Mouse (Mus musculus) ovary, postnatal 36 days (tissue): ENCODE measurements around the gene Ubac2.

Experiments
- DNase-seq: peaks from one replicate; pipeline ENCODE4 v3.0.0; 2022; ENCODE audit warnings: low spot score, mixed read lengths

Gene Ubac2

DNA sequence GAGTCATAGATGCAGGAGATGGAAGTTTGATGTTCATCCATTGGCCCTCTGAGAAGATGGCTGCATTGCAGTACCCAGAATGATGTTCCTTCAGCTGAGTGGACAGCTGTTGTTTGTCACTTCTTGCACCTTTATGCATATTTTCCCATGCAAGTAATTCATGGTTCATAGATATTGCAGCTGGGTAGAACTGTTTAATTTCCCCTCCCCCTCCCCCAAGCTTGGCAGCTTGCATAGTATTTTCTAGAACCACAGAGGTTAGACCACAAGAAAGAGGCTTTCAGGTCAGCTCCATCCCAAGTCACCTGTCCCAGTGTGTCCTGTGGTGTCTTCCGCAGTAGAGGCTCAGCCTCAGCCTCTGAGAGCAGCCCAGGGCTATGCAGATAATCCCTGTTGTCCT, 92.0 kb downstream of the Ubac2 start:
- DNase-seq, result no peak

DNA sequence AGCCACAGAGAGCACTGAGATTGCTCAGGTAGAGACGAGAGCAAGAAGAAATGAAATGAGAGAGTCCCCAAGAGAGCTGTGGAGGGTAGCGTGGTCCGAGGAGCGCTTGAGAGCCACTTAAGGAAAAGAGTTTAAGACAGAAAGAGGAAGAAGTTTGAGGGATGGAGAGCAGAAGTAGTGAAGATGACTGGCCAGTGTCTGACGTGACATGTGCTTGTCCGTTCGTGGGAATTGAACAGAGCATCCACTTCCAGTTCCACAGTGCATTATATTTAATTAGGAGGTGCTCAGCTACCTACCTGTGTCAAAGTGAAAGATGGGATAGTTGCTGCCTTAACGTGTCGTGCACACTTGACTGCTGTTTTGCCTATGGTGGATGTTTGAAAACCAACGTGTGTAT, 94.7 kb downstream of the Ubac2 start:
- no peak for DNase-seq

DNA sequence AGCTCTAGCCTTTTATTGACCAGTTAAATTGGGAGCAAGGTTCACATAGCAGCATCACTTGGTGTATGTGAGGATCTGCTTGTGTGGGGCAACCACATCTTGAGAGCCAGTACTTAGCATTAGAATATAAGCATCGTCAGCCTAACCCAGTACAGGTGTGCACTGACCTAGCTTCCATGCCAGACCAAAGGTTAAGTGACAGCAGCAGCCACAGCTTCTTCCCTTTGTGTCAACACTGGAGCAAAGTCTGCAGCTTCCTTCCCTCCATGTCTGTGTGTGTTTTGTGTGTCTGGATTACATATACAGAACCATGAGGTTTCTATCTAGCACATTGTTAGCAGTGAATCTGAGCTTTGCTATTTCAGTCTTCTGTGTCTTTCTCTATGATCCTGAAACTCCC, 103.1 kb downstream of the Ubac2 start:
- no peak for DNase-seq

DNA sequence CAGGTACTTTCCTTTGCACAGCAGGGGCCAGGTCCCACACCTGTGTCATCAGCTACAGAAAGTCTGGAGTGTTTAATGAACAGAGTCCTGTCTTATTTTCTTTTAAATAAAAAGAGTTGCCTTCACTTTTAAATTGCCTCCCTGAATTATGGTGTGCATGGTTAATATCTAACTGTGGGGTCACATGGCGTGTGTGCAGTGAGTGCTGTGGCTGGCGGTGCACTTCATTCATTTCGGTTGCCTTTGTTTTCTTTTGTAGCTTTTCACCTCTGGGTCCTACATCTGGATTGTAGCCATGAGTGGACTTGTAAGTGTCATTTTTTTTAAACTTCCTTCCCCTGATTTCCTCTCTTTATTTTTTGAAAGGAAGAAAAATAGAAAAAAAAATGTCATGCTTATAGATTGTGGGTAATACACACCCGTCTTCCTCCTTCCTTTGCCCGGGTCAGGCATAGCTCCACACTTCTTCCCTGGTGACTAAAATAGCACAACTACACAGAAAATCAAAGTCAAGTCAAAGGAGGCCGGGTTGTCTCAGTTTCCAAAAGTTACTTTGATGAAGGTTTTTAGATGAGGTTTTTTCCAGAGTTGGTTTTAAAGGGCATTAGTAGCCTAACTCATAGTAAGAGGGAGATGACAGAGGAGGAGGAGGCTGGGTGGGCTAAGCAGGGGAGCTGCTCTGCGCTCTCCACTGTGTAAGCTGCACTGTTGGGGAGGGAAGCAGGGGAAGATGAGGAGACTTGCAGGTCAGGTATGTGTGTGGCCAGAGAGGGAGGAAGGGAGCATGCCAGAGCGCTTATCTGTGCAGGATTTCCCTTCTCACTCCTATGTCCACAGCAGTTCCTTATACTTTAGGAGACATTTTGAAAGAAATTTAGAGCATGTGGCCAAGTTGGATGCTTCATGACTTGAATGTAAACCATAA, 104.9 kb downstream of the Ubac2 start:
- DNase-seq, result no peak

DNA sequence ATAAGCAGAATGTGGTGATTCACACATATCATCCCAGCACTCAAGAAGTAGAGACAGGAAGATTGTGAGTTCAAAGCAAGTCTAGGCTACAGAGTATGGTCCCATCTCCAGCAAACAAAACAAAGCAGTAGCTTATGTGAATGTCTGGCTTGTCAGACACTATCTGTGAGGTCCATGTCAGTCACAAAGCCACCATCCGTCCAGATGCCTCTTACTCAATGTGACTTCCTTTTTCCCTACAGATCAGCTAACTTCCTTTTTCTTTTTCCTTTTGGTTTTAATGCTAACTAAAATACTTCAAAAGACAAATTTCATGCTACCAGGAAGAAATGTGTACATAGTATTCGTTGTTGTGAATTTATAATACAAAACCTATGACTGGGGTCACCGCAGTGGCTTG, 107.1 kb downstream of the Ubac2 start:
- no peak for DNase-seq

DNA sequence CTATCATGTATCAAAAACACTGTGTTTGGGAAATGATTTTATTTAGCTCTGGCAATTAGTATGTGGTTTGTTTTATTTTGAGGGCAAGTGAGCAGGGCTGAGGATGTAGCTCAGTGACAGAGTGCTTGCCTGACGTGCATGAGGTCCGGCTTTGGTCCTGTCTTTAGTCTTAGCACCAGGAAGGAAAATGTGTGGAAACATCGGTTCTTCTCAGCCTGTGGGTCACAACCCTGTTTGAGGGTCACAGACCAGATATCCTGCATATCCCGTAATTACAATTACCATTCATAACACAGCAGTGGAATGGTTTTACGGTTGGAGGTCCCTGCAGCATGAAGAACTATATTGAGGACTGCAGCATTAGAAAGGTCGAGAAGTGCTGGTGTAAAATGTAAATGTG, 107.6 kb downstream of the Ubac2 start:
- DNase-seq, result no peak

DNA sequence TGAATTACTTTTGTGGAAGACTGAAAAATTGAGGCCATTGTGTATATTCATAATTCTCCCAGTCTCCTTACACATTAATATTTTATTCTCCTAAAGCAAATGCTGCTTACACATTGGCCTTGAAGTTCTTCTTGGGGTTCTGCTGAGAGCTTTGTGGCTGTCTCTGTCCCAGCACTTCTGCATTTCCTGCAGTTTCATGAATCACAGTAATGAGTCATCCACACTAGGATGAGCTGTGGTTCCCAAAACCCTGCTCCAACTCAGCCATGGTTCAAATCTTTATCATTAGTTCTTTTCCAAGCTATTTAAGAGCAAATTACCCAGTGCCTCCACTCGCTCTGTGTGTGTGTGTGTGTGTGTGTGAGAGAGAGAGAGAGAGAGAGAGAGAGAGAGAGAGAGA, 108.9 kb downstream of the Ubac2 start:
- DNase-seq, result no peak

DNA sequence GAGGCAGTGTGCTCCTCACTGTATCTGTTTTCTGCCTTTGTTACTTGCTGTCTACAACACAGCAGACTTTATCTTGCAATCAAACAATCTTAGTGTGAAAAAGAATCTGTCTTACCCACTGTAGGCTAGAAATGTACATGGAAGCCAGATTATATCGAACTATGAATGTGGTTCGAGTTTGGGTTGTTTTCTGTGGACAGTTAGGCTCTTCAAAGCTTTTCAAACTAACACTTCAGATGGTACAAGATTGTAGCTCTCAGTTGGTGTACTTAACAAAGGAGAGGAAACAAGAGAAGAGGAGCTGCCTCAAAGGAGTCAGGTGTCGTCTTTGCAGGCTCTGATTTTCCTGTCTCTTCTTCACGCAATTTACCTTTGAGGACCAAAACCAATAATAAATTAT, 109.3 kb downstream of the Ubac2 start:
- no peak for DNase-seq

DNA sequence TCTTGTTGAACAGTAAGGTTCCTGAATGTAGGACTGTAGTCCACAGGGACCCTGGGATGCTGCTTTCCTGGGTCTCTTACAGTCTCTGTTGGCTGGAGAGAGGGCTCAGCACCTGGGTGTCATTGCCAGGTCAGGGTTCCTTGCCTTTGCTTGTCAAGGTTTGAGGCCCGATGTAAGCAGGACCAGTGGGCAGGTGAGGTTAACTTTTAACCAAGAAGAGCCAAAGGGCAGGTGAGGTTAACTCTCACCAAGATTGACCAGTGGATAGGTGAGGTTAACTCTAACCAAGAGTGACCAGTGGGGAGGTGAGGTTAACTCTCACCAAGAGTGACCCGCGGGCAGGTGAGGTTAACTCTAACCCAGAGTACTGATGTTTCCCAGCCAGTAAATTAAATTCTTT, 110.9 kb downstream of the Ubac2 start:
- no peak for DNase-seq

DNA sequence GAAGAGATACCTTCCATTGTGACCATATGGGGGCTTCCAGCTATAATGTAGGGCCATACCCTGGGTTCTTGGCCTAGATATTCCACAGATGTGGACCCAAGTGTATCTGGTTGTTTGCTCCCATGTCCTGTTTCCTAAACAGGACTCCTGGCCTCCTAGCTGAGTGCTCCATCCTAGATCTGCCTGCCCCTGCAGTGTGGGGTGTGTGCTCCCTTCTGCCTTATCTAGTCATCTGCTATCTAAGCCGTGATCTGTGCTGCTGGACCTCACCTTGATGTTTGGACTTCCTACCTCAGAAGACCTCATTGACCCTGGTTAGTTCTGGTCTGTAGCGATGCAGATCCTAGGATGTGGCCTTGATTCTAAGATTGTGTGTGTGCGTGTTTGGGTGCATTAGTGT, 111.4 kb downstream of the Ubac2 start:
- no peak for DNase-seq

DNA sequence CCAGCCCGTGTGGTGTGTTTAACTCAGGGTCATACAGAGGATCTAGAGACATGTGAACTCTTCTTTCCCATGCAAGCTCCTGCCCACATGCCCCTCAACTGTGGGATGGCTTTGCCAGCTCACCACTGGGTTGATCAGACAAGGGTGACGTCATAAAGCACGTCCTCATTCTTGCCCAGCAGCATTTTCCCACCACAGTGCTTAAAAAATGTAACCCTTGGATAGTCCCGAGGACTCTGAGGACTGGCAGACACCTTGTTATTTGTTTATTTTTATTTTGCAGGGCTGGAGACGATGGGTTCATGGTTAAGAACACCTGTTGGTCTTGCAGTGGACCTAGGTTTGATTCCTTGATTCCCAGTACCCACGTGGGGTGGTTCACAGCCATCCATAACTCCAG, 112.5 kb downstream of the Ubac2 start:
- DNase-seq, result no peak

DNA sequence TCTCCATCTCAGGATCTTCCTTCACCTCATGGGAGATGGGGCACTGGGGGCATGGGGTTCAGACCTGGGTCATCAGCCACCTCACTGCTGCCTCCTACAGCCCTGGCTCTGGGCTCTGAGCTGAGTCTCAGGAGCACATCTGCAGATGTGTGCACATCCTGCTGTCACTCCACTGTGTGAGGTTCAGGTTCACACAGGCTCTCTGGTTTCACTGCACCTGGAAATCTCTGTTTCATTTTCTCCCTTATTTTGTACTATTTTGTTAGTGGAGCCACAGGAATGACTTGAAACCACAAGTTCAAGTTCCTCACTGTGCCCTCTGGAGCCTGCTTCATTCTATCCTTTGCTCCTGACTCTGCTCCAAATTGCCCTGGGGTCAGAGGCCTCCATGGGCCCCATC, 113.5 kb downstream of the Ubac2 start:
- no peak for DNase-seq

DNA sequence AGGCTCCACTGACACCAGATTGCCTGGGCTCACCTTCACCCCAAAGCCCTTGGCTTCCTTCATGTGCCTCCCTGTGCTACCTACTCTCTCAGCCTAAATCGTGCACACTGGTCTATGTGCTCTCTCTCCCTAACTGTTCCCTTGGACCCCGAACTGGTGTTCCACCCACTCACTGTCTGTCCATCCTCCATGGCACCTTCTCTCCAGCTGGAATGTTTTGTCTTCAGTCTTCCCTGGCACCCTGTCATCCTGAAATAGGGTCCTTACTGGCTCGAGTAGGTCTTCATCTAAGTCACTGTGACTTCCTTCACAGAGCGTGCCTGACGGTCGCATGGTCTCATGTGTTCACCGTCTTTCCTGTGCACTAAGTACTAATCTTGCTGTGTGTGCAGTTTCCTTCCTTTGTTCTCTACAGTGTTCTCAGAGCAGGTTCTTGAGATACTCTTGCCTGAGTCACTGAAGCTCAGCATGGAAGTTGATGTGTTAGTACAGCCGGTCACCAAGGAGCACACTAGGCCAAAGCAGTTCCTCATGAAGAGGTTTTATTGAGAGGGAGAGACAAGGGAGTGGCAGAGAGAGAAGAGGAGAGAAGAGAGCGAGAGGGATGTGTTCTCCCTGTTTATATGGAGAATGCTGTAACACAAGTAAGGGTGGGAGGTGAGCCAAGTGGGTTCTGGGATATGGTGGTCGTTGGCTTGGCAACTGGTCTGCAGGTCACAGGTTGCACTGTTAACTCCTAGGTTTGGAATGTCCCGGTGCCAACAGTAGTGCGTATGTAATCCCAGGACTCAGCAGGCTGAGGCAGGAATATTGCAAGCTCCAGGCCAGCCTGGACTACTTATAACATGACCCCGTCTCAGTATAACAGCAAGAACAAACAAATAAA, 114.2 kb downstream of the Ubac2 start:
- no peak for DNase-seq

DNA sequence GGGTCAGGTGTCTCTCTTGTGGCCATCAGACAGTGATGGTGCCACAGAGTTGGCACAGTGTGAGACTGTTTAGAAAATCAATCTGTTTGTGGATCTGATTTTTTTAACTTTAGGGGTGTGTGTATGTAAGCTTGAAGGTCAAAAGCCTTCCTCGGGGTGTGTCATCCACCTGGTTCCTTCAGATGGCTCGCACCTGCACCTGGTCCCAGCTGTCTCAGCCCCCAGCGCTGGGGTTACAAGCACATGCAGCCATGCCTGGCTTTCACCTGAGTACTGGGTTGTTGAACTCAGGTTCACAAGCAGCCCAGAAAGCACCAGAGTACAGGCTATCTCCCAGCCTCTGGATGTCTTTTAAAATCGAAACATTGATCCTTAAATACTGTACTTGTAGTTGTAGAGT, 115.2 kb downstream of the Ubac2 start:
- DNase-seq, result no peak

DNA sequence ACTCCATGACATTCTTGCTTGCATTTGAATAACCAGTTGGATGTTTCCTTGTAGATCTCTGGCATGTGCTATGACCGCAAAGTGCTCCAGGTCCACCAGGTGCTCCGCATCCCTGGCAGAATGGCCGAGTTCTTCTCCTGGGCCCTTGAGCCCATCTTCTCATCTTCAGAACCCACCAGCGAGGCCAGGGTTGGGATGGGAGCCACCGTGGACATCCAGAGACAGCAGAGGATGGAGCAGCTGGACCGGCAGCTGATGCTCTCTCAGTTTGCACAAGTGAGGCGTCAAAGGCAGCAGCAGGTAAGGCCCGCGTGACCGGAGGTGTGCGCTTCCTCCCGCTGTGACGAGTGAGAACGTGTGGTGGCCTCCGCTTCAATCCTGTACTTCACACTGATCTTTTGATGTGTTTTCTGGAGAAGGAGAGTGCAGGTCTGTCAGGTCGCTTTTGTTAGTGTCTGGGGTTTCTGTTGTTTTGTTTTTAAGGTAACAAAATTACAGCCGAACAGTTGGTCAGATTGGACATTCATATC, 115.8 kb downstream of the Ubac2 start:
- DNase-seq, result no peak

DNA sequence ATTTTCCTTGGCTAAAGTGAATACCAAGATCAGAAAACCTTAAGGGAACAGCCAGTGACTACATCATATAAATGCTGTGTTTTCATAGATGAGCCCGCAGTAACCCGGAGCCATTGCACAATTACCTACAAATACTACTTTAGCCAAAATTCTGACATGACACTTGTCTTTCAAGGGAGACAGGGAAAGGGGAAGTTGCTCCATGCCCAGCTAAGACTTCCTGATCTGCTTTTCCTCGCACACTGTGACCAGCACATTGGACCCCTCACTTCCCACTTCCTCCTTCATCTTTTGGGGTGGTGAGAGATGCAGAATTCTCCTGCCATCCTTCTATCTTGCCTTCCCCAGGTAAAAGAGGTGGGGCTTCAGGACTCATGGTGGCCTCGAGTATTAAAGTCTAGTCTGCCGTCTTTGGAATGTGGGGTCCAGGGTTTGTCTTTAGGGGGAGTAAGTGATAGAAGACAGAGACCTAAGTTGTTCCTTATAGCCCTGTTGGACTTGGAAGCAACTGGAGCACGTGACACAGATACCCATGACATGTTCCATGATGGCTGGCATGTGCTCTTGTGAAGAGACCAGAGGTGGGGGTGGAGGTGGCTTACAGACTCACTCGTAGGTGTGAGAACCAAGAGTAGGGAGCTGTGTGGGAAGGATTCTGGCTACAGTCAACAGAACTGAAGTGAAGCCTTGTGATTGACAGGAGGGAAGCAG, 116.6 kb downstream of the Ubac2 start:
- DNase-seq, result no peak

DNA sequence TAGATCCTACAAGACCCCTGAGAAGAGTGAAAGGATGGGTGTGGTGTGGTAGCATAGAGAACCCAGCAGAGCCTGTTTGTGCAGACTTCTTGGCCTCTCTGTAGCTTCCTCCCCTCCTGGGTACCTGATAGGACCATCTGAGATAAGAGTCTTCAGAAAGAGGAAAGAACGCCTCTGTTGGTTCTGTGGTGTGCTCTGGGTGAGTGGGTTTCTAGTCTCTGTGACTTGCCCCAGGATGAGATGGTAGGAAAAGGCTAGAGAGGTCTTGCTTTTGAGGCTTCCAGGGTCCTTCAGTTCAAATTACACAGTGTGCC, 117.1 kb downstream of the Ubac2 start:
- no peak for DNase-seq

DNA sequence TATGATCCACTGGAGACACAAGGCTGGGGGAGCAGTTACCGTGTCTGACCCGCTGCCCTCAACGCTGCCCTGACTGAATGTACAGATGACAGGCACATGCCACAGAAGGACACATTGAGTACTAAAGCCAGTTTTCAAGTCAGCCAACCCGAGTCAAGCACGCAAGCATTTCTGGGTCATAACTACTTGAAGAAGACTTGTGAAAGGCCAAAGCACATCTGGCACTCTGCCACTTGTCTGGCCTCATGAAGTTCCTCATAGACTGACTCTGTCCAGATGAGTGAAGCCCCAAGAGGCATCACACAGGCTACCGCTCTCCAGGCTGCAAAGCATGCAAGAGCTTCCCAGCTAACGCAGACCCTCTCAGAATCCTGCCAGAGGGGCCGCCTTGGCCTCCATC, 118.4 kb downstream of the Ubac2 start:
- no peak for DNase-seq

DNA sequence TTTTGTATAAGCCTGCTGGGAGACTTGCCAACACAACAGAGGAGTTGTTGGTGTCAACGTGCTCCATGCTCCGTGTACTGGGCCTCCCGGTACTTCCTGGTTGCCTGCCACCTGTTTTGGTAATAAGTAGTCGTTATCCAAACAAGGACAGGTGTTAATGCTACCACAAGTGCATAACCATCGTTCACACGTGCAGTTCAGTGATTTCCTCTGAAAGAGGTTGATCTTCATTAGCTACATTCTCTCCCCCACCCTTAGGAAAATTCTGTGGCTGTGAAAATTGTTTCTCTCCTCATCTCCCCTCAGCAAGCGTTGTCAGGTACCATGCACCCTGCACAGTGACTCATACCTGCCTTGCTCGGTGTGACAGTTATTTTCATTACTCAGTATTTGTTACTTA, 121.0 kb downstream of the Ubac2 start:
- DNase-seq, result no peak

DNA sequence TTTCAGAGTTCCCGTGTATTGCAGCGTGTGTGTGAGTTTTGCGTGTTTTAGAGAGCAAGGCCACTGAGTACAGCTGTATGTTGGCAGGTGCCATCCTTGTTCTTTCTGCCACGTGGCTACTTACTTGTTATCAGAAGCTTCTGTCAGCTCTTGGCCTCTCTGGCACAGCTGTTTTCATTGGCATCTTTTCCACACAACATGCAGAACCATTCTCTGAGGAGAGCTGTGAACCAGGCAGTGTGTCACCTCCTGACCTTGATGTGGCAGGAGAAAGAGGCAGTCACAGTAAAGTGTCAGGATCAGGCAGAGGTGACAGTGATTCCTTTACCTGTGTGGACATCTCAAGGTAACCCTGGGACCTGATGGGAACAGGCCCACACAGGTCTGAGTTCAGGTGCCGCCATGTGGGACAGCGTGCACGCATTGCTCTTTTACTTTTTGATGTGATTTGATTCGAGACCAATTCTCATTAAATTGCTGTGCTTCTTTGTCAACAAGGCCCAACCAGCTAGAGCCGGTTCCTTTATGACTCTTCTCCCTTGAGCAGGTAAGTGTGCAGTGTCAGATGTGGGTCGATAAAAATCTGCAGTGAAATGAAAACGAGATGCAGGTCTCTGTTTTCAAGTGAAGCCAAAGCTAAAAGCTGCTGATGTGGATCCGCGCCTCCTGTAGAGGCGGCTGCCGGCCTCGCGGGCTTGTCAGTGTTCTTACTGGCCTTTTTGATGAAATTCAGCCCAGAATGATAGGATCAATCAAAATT, 122.1 kb downstream of the Ubac2 start:
- no peak for DNase-seq

DNA sequence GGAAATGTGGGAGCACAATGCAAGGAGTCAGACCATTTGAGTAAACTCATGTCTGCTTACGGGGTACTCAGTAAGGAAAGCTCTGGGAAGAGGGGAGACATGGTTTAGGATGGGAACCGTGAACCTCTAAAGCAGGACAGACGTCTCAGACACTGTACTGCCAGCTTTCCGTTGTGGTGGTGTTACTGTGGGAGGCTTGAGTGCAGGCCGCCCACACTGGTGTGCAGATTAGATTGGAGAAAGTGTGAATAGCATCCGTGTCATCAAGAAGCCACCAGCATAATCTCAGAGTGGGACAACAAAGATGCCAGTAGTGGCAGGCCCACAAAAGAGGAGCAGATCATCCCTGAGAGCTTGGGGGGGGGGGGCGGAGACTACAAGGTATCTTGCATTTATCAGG, 123.8 kb downstream of the Ubac2 start:
- DNase-seq, result no peak

DNA sequence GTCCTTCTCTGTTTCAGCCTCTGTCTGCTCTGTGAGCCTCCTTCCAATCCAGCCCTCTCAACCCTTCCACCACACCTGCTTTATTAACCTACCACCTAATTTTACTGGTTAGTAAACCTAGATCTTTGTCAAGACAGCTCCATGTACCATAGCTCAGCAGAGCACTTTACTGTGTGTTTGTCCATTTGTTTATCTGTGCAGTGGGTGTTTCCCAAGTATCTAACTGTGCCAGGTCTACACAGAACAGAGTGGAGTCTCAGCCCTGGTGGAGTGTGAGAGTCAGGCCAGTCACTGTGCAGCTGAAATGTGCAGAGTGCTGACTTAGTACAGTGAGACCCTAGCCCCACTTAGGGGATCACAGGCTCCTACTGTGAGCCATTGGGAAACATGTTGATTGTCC, 125.4 kb downstream of the Ubac2 start:
- DNase-seq, result no peak
